Mouse (Mus musculus) MEL-GATA-1-ER (cell line): ENCODE measurements at regions not wholly inside any gene's neighbourhood (a gene's known extent, or its start where the extent isn't known, plus 50 kb on each side); places are given as distances from the start of the nearest gene placed in this dataset.
"Not testable (repeated sequence)": the region's sequence is repeated elsewhere in the genome, so short reads cannot be mapped to it uniquely, and the experiment has no call there.

Source experiments
- DNase-seq: peaks from one replicate; pipeline ENCODE4 v3.0.0-alpha.2; 2012; ENCODE audit warnings: low read depth; ENCODE audit errors: extremely low read depth

DNA sequence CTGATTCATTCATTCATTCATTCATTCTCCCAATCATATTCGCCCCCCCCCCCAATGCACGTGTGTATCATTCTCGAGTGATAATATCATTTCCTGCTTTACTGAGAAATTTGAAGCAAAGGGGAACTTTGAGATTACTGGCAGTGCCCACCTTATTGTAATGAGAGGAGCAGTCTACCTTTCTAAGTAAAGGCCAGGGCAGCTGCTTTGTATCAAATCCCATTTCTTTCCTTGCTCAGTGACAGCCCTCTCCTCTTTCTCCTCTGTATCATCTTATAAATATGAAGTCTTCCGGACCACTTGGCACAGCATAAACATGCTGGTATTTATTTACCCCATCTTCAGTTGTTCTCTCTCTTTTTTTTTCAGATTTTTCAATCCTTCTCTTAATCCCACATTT, 139.1 kb upstream of the Tacstd2 start:
- DNase-seq, result not testable (repeated sequence)

DNA sequence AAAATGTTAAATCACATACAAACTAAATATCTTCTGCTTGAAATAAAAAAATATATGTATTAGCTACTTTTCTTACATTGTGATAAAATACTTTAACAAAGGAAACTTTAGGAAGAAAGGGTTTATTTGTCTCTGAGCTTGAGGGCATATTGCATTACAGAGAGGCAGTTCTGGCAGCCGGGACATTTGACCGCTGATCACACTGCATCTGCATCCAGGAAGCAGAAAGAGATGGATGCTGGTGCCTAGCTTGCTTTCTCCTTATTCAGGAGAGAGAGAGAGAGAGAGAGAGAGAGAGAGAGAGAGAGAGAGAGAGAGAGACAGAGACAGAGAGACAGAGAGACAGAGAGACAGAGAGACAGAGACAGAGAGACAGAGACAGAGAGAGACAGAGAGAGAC, 137.7 kb upstream of the Tacstd2 start:
- DNase-seq, result not testable (repeated sequence)

DNA sequence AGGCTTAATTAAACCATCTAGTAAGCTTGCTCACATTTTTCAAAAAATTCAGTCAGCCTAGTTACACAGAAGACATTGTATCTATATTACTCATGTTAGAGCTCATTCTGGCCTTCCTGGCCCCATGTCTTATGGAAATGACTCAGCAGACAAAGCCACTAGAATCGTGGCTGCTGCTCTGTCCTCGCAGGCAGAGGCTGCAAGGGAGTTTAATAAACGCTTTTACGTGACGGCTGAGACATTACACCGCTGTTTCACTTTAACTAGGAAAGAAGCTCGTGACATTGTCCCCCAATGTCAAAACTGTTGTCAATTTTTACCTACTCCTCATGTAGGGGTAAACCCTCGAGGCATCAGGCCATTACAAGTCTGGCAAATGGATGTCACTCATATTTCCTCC, 132.5 kb upstream of the Tacstd2 start:
- not testable (repeated sequence) for DNase-seq

DNA sequence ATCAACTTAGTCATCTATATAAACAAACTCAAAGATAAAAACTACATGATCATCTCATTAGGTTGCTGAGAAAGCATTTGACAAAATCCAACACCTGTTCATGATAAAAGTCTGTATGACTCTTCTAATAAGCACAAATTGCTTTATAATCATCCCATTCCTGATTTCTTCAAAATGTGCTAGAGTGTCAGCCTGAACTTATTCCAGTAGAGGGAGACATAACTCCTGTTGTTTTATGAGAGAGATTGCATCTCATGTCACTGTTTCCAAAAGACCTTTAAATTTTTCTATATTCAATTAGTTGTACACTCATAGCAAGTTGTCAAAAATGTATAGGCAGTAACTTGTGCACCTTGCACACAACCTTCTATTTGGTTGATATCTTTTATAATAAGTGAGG, 96.0 kb upstream of the Tacstd2 start:
- no peak for DNase-seq

DNA sequence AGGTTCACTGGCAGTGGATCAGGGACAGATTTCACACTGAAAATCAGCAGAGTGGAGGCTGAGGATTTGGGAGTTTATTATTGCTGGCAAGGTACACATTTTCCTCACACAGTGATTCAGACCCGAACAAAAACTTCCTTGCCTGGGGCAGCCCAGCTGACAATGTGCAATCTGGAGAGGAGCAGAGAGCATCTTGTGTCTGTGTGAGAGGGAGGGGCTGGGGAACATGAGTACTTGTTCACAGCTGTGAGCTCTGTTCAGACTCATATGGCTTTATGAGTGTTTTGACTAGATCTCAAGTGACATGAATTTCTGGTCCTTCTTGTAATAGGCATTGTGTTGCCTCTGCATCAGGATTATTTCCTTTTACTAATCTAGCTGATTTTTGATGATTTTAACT, 74.8 kb upstream of the Tacstd2 start:
- DNase-seq, result no peak

DNA sequence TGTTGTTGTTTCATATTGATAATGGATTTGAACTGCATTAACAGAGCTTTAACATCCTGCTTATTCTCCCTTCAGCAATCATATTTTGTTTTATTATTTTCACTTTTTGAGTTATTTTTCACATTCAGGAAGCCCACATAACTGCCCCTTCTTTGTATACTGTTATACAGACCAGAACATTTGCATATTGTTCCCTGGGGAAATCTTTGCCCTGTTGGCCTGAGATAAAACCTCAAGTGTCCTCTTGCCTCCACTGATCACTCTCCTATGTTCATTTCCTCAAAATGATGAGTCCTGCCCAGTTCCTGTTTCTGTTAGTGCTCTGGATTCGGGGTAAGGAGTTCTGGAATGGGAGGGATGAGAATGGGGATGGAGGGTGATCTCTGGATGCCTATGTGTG, 73.9 kb upstream of the Tacstd2 start:
- not testable (repeated sequence) for DNase-seq
